In the genomic region with DNA sequence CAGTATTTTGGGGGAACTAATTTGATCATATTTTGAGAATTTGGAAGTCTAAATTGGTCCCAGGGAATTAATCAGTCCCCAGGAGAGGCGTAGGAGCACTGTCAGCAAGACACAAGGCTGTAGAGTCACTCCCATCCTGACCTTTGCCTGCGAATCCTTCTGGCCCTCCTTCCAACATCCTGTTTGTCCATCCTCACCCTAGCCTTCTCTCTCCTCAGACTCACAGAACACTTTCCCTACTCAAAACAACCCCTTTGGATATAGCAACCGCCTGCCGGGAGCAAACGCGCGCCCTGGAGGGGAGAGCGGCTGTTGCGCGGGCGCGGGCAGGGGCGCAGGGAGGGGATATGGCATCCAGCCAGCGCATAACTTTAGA, we compare ENCODE assay signal across 8 mouse cellular contexts. TPM values are rescaled to one million over a fixed set of nuclear protein-coding genes. Genes with fewer than 3 reads are reported as not detected.
A peak's percentile ranks its signal among the peaks of the same experiment; 100 is the strongest.
DNase-seq lines count a peak whose midpoint lies in the region; ATAC-seq and TF ChIP-seq lines count a peak whose summit lies in the region.

No protein-coding gene starts in this region.

- peak; percentile 22; the same call in 1 of the 2 replicates for TF ChIP-seq POLR2A in heart, adult 2 months (IDR thresholded peaks at IDR 0.05; ENCODE audit: insufficient read depth, low read depth, low read length)

- no peaks in the 10 kb centered on the region for H3K36me3 ChIP-seq in heart, adult 2 months (ENCODE audit: control insufficient read depth, insufficient read depth, low read length)
- no peaks in the 10 kb centered on the region for H3K36me3 ChIP-seq in kidney, embryonic 15.5 days
- H3K36me3 ChIP-seq in stomach, postnatal 0 days (ENCODE audit: control insufficient read depth, insufficient read depth, low read length): no peaks in the 10 kb centered on the region

- whole genome bisulfite sequencing in heart, adult 2 months: 31% methylated on average over 14 of the region's 14 CpGs
- WGBS in kidney, embryonic 15.5 days: 19% methylated on average over 14 of the region's 14 CpGs
- WGBS in stomach, postnatal 0 days: 26% methylated on average over 14 of the region's 14 CpGs

- no peaks in the 10 kb centered on the region for H3K79me2 ChIP-seq in heart, adult 2 months (replicated peaks; ENCODE audit: control insufficient read depth, insufficient read depth, low read length)

- peak overlapping the region; percentile 3; the same call in 1 of the 2 replicates for H3K9ac ChIP-seq in heart, adult 2 months (ENCODE audit: low read depth, low read length)
- H3K9ac ChIP-seq in kidney, embryonic 15.5 days: peak overlapping the region; percentile 31; the same call in 1 of the 2 replicates
- H3K9ac ChIP-seq in stomach, postnatal 0 days (ENCODE audit: low read length): peak overlapping the region; percentile 23; the same call in 1 of the 2 replicates

- no peaks in the 10 kb centered on the region for H3K27me3 ChIP-seq in heart, adult 2 months (ENCODE audit: control insufficient read depth, insufficient read depth, low read length)
- H3K27me3 ChIP-seq in kidney, embryonic 15.5 days: no peaks in the 10 kb centered on the region
- no peaks in the 10 kb centered on the region for H3K27me3 ChIP-seq in stomach, postnatal 0 days (ENCODE audit: control insufficient read depth, insufficient read depth, low read length)

- intact Hi-C loops in heart, adult 2 months (cut with DNase I): loop anchor here (5.0 kb wide), 1 partner anchor 70 kb away; no protein-coding TSS in a partner anchor

- H3K27ac ChIP-seq in brown adipose tissue, adult 24 weeks (replicated peaks; ENCODE audit: low read depth, low read length): 0 out of 2 replicates have a peak overlapping the region, but pooled peaks have one; percentile 35
- H3K27ac ChIP-seq in heart, adult 2 months: no peak overlapping the region; the same call in 1 of the 2 replicates
- no peak overlapping the region for H3K27ac ChIP-seq in kidney, embryonic 15.5 days
- no peak overlapping the region for H3K27ac ChIP-seq in stomach, postnatal 0 days (replicated peaks)

- peak overlapping the region; percentile 38 for H3K4me3 ChIP-seq in brown adipose tissue, adult 24 weeks (ENCODE audit: insufficient read depth, low read depth, low read length)
- H3K4me3 ChIP-seq in heart, adult 2 months: peak overlapping the region; percentile 26; the same call in 1 of the 2 replicates
- peak overlapping the region; percentile 35 for H3K4me3 ChIP-seq in kidney, embryonic 15.5 days (replicated peaks)
- peak overlapping the region; percentile 25 for H3K4me3 ChIP-seq in stomach, postnatal 0 days (ENCODE audit: low read depth, low read length)

- ATAC-seq in kidney, embryonic 15.5 days (replicated peaks; ENCODE audit: low FRiP score): no peak; the same call in 1 of the 2 replicates
- ATAC-seq in stomach, postnatal 0 days (ENCODE audit: low FRiP score, low TSS enrichment): no peak
- no peak for ATAC-seq in activated CD4-positive, CD25-positive, alpha-beta regulatory T cell, adult 4 months

- no peak for TF ChIP-seq CTCF in heart, adult 2 months (IDR thresholded peaks at IDR 0.05)
- TF ChIP-seq CTCF in stomach, postnatal 0 days (IDR thresholded peaks at IDR 0.05; ENCODE audit: low read depth): no peak

- H3K4me1 ChIP-seq in brown adipose tissue, adult 24 weeks (ENCODE audit: control insufficient read depth, insufficient read depth, insufficient read length, low read length): no peaks in the 10 kb centered on the region
- peaks cover 2% of the 10 kb centered on the region; the same call in 1 of the 2 replicates for H3K4me1 ChIP-seq in heart, adult 2 months (ENCODE audit: control insufficient read depth, insufficient read depth, low read length)
- H3K4me1 ChIP-seq in kidney, embryonic 15.5 days: peaks cover 9% of the 10 kb centered on the region
- no peaks in the 10 kb centered on the region for H3K4me1 ChIP-seq in stomach, postnatal 0 days (replicated peaks; ENCODE audit: control insufficient read depth, insufficient read depth)

- peak; percentile 10 to 15 for DNase-seq in left cerebral cortex, adult 18-20 months (ENCODE audit: low spot score in 2 of 2)
- DNase-seq in left cerebral cortex, adult 8-10 months (ENCODE audit: low spot score in 2 of 2): no peak
- DNase-seq in heart, adult 2 months: peak; percentile 35 to 40
- peak; percentile 43 for DNase-seq in lung, postnatal 10 days
- peak; percentile 23 for DNase-seq in stomach, postnatal 0 days (ENCODE audit: low spot score)

- no peak for TF ChIP-seq EP300 in heart, adult 2 months (IDR thresholded peaks at IDR 0.05; ENCODE audit: insufficient read depth, low read depth, low read length)
- TF ChIP-seq EP300 in stomach, postnatal 0 days (optimal IDR thresholded peaks at IDR 0.05): no peak

- peak overlapping the region; percentile 62 for H3K4me2 ChIP-seq in kidney, embryonic 15.5 days
- H3K4me2 ChIP-seq in stomach, postnatal 0 days (replicated peaks; ENCODE audit: low read depth): peak overlapping the region; percentile 57

- H3K9me3 ChIP-seq in kidney, embryonic 15.5 days (replicated peaks): no peaks in the 10 kb centered on the region
- H3K9me3 ChIP-seq in stomach, postnatal 0 days (ENCODE audit: control insufficient read depth, low read length): no peaks in the 10 kb centered on the region

RNA-seq across cellular contexts. Expression of a gene that starts 31.7 kb away (rescaled TPM):
- 1 to 10 TPM; 1.4 to 2.2 TPM for total RNA-seq in left cerebral cortex, adult 18-20 months (2021)
- total RNA-seq in left cerebral cortex, adult 8-10 months (2022): 1 to 10 TPM; 1.3 to 3.0 (median 1.8) TPM
- 17.6 and 21.6 TPM in 2 replicates for polyA plus RNA-seq in brown adipose tissue, adult 24 weeks (2012; ENCODE audit: insufficient read depth, insufficient read length, missing spikeins)
- total RNA-seq in heart, adult 2 months (2021): 10 to 100 TPM in 1 of 2 experiments, 1 to 10 TPM in 1; 9.9 to 12.2 TPM
- 5.0 and 6.6 TPM in 2 replicates for polyA plus RNA-seq in heart, adult 2 months (2012; rRNA removed)
- 10.3 and 11.8 TPM in 2 replicates for polyA plus RNA-seq in kidney, embryonic 15.5 days (2015; fragmentation: Nextera tagmentation; extraction: Ambion mirVana)
- polyA plus RNA-seq in stomach, postnatal 0 days (2015; fragmentation: Nextera tagmentation; extraction: Ambion mirVana): 71.7 and 77.2 TPM in 2 replicates
- 1 to 10 TPM; 2.1 to 2.6 TPM for polyA plus RNA-seq in activated CD4-positive, CD25-positive, alpha-beta regulatory T cell, adult 4 months (2017; shearing (Covaris generic))

RNA-seq across cellular contexts. Expression of a gene that starts 53.7 kb away (rescaled TPM):
- 10 to 100 TPM; 48.1 to 52.1 TPM for total RNA-seq in left cerebral cortex, adult 18-20 months (2021)
- total RNA-seq in left cerebral cortex, adult 8-10 months (2022): 10 to 100 TPM; 45.0 to 54.0 (median 49.6) TPM
- 4.6 and 6.3 TPM in 2 replicates for polyA plus RNA-seq in brown adipose tissue, adult 24 weeks (2012; ENCODE audit: insufficient read depth, insufficient read length, missing spikeins)
- total RNA-seq in heart, adult 2 months (2021): 1 to 10 TPM; 2.3 to 2.8 TPM
- polyA plus RNA-seq in heart, adult 2 months (2012; rRNA removed): 3.0 and 4.6 TPM in 2 replicates
- polyA plus RNA-seq in kidney, embryonic 15.5 days (2015; fragmentation: Nextera tagmentation; extraction: Ambion mirVana): 11.8 and 12.7 TPM in 2 replicates
- polyA plus RNA-seq in stomach, postnatal 0 days (2015; fragmentation: Nextera tagmentation; extraction: Ambion mirVana): 9.9 and 10.9 TPM in 2 replicates
- polyA plus RNA-seq in activated CD4-positive, CD25-positive, alpha-beta regulatory T cell, adult 4 months (2017; shearing (Covaris generic)): 1 to 10 TPM; 2.2 to 3.7 TPM

Comparison
In these comparisons a context has a peak if more than half of its experiments do, and no peak if none do; other contexts are left out.
1. DNase-seq: peak in left cerebral cortex, adult 18-20 months (2 of 2), heart, adult 2 months (2 of 2), lung, postnatal 10 days (single experiment) and stomach, postnatal 0 days (single experiment); none in left cerebral cortex, adult 8-10 months (0 of 2).
2. Peak in every context shown above with its lines, with median percentiles within 50 percentile points of each other: H3K4me3 ChIP-seq and H3K9ac ChIP-seq.